Mouse (Mus musculus): ENCODE measurements around the gene Bloc1s4.

Bloc1s4 gene

DNA sequence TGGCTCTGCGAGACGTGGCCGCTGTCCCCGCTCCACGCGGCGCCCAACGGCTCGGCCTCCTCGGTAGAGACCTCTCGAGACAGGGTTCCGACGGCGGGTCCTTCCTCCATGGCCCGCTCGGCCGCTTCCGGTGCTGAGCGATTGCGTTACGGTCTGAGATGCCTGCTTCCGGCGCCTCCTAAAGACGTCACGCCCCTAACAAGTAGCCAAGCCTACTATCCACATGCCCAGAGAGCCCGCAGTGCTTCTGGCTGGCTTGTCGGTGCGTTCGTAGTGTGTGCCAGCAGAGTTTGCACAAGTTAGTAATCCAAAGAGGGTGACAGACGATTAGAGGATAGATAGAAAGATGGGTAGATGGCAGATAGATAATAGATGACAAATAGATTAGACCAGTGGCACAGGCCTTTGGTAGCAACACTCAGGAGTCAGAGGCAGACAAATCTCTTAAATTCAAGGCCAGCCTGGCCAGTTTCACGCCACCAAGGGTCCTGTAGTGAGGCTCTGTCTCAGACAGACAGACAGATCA is at the start of gene Bloc1s4:
TSS of gene Bloc1s4 (minus strand) at position 115 of the 526 bp plus-strand sequence.
- DNase-seq (ENCODE audit: low spot score) = peak; percentile 94

DNA sequence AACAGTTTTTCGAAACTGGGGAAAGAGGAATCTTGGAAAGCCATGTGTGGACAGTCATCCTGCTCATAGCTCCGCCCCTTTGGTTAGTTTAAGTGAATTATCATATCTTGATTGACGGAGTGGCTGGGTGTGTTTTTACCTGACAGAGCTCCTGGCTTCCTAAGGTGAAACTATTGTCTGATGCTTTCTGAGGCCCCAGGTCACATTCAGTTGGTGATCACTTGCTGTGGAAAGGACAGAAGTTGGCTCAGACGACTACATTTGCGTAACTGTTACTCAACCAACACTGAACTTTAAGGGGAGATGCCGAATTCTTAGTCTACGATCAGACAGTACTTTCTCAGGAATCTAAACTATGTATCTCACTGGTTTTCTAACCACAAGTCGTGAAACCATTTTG is 48.8 kb upstream of the Bloc1s4 start:
- DNase-seq (ENCODE audit: low spot score) = peak; percentile 62

DNA sequence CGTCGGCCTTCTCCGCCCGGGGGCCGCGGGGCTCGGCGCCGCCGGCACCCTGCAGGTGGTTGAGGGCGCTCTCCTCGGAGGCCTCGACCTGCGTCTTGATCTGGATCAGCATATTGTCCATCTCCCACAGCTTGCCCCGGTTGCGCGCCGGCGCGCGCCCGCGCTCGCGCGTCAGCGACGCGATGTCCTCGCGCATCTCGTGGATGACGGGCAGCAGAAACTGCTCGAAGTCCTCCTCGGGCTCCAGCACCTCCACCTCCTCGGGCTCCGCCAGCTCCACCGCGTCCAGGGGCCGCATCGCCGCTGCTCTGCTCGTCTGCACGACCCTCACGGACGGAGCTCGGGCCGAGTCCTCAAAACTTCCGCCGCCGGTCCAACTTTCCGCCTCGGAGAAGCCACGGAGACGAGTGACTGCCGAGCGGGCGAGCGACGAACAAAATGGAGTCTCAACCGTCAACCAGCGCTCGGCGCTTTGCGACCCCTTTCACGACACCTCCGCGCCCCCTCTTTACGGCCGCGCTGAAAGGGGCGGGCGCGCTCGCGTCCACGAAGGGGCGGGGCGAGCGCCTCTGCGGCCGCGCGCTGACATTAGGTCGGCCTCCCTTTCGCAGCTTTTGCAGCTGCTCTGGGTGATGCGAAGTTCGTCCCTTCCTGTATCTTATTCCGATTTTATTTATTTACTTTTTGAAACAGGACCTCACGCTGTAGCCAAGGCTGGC is 48.0 kb upstream of the Bloc1s4 start, which contains the start of gene Mrfap1:
TSS of gene Mrfap1 (minus strand) at position 477 of the 719 bp plus-strand sequence.
- DNase-seq (ENCODE audit: low spot score) = peak; percentile 94

DNA sequence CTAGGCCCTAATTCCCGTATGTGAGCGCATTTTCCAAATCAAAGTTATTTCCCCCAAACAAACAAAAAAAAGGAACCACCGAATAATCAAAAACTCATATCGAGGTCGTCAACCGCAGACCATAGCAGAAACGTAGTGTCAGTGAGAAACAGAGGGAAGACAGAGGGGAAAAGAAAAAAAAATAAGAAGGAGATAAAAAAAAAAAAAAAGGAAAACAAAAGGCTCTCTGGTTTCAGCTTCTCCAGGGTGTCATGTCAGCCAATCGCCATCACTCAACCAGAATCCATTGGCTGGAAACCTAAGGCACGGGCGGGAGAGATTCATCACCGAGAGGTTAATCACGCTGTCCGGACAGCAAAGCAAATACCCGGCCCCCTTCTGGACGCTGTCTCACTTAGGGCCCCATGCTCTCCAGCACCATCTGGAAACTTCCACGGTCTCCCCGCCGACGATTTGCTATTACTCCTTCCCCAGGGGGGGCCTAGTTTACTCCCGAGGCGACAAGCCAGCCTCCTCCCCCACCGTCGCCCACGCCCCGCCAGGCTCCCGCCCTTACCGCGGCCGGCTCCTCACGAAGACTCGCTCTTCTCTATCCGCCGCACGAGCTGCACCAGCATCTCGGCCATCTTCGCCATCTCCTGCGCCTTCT is 47.3 kb upstream of the Bloc1s4 start:
- DNase-seq (ENCODE audit: low spot score) = peak; percentile 73

DNA sequence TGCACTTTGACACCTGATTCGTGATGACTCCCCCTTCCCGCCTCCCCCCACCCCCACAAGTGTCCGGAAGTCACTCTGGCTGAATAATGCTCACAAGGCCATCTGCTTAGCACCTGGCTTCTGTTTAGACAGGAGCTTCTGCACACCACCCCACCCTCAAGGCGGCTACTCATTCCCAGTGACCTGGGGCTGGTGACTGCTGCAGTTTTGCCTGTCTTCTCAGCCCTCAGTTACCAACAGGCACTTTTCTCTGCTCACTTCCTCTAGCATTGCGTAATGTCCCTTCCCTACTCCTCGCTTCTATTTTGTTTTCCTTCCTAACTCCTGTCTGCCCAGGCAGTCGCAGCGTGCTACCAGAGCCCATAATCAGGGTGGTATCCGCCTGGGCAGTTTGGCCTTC is 43.4 kb upstream of the Bloc1s4 start:
- peak; percentile 28 for DNase-seq (ENCODE audit: low spot score)

DNA sequence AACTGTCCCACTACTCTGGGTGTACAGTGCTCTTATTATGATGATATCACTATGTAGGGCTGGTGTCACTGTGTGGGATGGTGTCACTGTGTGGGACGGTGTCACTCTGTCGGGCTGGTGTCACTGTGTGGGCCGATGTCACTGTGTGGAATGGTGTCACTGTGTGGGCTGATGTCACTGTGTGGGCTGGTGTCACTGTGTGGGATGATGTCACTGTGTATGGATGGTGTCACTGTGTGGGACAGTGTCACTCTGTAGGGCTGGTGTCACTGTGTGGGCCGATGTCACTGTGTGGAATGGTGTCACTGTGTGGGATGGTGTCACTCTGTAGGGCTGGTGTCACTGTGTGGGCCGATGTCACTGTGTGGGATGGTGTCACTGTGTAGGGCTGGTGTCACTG is 37.6 kb upstream of the Bloc1s4 start:
- DNase-seq (ENCODE audit: low spot score) = no peak

DNA sequence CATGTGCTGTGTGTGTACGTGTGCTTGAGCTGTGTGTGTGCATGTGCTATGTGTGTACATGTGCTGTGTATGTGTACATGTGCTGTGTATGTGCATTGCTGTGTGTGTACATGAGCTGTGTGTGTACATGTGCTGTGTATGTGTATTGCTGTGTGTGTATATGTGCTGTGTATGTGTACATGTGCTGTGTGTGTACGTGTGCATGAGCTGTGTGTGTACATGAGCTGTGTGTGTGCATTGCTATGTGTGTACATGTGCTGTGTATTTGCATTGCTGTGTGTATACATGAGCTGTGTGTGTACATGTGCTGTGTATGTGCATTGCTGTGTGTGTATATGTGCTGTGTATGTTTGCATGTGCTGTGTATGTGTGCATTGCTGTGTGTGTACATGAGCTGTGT is 31.1 kb upstream of the Bloc1s4 start:
- DNase-seq (ENCODE audit: low spot score) = no peak

DNA sequence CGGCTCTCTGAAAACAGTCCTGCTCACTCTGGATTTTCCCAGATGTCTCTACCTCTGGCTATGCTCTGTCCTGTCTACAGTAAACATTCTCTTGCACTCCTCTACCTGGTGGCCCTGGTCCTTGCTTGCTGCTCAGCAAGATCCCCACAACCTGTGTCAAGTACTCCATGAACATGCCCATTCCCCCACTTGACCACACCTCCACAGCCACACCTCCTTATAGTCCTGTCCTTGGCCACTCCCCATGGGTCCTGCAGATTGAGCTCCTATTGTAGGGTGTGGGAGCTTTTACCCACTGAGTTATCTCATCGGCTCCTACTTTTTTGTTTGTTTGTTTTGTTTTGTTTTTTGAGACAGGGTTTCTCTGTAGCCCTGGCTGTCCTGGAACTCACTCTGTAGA is 30.5 kb upstream of the Bloc1s4 start:
- no peak for DNase-seq (ENCODE audit: low spot score)

DNA sequence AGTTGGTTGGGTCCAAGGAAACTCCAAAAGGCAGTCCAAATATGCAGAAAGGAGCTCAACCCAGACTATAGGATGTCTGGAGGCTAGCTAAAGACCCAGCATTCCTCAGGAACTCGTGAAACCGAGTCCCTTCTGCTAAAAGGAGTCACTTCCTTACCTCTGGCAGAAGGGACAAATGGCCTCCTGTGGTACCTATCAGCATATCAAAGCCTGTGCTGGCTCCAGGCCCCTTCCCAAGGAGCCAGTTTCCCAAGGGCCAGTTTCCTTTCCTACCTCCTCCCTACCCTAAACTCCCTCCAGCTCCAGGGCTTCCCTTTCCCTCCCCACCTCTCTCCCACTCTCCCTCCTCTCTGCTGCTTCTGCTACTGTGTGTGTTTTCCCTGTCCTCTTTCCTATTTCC is 28.7 kb upstream of the Bloc1s4 start:
- DNase-seq (ENCODE audit: low spot score) = no peak

DNA sequence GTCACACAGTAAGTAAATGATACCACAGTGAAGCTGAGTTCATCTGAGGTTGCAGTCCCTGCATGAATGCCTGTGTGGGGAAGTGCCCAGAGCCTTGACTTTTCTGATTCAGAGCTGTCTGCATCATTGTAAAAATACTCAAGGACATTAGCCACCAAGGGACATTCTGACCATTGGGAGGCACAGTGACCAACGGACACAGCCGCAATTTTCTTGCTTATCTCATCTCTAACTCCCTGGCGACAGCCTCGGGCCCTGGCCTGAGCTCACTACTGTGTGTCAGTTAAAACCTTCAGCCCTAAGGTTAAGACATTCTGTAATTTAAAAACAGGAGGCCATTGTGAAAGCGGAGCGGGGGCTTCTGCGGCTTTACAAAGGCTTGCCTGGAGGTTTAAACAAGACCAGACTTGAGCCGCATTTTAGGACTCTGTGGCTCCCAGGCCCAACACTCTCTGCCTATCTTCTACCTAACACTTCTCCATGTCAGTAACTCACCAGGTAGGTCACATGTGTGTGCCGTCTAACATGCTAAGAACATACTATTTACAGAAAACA is 27.6 kb upstream of the Bloc1s4 start:
- DNase-seq (ENCODE audit: low spot score) = no peak

DNA sequence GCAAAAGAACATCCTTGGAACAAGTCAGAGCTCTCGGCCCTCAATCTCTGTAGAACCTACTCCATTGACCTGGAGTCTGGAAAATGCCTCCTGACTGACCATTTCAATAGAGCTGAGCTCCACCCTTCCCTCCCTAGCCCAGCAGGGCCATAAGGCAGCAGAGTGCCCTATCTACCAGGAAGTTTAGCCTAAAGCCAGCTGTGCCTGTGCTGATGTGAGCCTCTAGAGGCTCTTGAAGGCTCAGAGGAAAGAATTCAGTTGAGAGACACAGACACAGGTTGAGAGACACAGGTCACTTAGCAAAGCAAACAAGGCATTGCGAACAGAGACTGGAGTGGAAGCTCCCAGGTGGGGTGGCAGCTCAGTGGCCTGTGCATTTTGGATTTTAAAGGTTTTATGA is 26.9 kb upstream of the Bloc1s4 start:
- DNase-seq (ENCODE audit: low spot score) = no peak

DNA sequence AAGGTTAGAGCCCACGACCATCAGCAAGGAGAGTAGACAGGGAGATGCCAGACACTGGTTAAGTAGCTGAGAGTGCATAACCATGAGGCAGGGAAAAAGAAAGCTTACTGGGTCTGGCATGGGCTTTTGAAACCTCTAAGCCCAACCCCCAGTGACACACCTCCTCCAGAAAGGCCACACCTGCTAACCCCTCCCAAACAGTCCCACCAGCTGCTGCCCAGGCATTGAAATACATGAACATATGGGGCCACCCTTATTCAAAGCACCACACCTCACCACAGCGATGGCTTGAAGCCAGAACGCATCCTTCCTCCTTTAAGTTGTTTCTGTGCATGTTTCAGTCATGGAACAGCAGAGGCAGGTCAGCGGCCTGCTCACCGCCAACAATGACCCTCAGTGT is 24.1 kb upstream of the Bloc1s4 start:
- DNase-seq (ENCODE audit: low spot score) = no peak

DNA sequence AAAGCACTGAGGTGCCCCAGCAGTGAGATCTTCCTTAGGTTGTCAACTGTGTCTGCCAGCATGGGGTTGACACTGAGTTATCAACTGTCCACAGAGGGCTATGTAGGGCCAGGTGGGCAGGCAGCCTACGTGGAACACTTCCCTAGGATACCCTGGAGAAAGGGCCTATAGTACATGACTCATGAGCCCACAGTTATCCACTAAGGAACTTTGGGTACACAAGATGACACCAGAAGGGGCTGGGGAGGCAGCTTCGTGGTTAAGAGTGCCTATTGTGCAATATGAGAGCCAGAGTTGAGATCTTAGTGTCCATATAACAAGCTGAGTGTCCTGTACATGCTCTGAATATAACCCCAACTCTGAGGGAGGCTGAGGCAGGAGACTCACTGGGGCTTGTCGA is 21.2 kb upstream of the Bloc1s4 start:
- DNase-seq (ENCODE audit: low spot score) = no peak

DNA sequence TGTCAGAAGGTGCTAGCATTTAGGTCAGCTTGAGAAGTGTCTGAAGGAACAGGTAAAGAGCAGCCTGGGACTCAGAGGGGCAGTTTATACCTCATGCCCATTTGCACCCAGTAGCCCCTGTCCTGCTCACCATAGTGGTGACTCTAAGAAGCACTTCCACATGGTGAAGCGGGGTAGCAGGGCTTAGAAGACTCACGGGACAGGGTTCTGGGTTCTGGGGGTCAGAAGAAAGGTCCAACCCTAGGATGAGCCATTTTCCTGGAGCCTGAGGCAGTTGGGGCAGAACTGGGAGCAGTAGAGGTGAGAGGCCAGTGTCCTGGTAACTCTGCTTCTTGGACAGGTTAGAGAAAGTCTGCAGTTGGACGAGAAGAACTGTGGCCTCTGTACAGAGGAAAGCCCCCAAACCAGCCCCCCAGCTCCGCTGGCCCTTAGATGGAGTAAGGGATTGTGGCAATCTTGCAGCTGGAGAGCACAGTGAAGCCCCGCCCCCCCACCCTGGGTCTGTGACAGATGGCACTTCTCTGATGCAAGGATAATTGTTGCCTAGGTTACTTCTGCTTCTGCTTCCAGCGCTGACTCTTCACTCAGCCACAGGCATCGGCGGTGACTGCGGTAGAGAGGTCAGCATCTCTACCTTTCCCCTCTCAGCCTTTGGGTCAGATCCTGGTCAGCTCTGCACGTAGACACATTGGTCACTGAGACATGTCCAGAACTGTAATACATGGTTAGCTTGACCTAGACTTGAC is 18.7 kb upstream of the Bloc1s4 start:
- no peak for DNase-seq (ENCODE audit: low spot score)

DNA sequence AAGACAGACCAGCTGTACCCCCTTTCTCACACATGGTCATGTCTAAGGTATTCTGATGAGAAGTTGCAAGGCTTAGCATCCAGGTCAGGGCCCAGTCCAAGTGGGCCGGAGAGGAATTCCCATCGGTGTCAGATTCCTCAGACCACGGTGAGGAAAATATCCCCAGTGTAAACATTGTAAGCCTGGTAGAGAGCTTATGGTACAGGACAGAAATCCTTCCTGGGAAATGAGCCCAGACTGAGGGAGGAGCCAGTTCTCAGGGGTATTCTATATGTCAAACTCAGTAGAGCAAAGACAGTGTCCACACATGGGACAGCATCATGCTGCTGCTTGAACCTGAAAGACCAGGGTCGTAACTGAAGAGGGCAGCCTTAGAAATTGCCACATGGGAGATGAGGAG is 11.4 kb upstream of the Bloc1s4 start:
- no peak for DNase-seq (ENCODE audit: low spot score)

DNA sequence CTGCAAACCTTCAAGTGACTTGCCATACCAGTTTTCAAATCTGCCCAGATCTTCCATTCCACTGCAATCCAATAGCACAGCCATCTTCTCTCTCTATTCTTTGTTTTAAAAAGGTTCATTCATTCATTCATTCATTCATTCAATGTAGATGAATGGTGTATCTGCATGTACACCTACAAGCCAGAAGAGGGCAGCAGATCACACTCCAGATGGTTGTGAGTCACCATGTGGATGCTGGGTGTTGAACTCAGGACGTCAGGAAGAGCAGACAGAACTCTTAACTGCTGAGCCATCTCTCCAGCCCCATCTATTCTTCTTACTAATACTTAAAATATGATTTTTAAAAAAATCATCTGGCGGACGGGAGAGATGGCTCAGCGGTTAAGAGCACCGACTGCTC is 8.6 kb upstream of the Bloc1s4 start:
- DNase-seq (ENCODE audit: low spot score) = peak; percentile 17

DNA sequence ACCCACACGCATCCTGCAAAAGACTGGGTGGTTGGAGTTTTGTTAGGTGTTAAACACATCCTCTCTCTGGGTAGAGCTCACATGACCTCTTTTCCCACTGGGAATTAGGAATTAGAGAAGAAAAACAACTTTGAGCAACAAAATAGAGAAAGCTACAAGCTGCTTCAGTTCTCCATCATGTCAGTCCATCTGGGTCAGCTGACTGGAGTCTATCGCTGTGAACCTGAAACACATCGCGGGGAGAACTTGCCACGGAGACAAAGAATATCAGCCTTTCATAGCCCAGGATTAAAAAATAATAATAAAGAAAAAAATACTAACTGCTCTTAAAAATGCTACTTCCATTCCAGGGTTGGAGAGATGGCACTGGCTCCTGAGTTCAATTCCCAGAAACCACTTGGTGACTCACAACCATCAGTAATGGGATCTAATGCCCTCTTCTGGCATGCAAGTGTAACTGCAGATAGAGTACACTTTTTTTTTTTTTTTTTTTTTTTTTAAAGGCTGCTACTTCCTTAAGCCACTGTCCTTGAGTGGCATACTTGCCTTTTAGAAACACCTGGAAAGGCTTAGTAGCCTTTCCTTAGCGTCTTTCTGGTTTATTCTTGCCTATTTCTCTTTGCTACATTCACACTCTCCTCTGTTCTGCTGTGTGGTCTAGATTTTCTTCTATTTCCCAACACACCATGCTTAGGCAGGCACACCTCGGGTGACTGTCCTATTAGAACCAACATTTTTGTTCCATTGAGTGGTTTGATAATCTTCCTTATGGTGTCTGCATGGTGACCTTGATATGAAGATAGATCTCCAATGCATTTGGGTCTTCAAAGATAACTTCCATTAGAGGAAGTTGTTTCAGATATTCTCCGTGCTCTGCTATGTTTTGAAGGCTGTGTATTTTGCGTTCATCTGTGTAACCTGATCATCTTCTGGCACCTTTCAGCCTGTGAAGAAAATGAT is 1.9 kb upstream of the Bloc1s4 start:
- no peak for DNase-seq (ENCODE audit: low spot score)

DNA sequence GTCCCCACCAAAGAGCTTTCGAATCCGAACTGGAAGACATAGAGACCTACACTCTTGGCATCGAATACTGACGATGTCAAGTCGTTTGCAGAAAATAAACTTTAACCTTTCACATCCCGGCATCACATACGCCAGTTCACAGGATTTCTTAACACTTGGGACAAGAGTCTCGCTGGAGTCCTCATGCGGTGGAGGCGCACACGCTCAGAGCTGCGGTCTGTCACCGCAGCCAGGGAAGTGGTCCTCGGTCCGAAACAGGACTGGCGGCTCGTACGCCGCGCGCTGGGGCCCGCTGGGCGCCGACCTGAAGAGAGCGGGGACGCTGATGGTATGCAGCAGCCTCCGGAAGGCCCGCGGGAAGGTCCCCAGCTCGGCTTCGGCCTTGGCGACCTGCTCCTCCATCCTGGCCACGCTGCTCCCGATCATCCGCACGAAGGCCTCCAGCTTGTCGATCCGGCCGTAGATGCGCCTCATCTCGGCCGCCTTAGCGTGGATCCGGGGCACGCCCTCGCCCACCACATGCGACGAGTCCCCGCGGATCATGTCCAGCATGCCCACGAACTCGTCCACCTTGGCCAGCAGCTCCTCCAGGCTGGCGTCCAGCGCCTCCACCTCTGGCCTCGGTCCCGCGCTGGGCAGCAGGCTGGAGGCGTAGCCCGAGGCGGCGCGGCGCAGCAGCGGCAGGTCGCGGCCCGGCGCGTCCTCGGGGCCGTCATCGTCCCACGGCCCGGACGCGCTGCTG is 485 bp downstream of the Bloc1s4 start:
- DNase-seq (ENCODE audit: low spot score) = no peak

DNA sequence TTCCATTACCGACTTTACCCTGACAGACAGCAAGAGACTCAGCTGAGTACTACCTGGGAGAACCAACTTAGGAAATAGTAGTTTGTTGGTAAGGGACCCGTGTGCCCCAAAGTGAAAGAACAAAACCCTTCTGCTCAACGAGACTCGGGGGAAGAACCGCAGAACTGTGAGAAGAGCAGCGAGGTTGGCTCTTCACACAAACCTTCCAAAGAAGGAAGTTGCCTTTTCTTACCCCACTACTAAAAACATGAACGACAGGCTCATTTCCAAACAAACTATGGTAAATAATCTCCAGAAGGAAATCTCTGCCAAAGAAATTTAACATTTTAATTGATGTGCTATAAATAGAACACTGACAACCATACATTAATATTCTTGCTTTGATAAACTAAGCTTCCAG is 1.4 kb downstream of the Bloc1s4 start:
- no peak for DNase-seq (ENCODE audit: low spot score)

DNA sequence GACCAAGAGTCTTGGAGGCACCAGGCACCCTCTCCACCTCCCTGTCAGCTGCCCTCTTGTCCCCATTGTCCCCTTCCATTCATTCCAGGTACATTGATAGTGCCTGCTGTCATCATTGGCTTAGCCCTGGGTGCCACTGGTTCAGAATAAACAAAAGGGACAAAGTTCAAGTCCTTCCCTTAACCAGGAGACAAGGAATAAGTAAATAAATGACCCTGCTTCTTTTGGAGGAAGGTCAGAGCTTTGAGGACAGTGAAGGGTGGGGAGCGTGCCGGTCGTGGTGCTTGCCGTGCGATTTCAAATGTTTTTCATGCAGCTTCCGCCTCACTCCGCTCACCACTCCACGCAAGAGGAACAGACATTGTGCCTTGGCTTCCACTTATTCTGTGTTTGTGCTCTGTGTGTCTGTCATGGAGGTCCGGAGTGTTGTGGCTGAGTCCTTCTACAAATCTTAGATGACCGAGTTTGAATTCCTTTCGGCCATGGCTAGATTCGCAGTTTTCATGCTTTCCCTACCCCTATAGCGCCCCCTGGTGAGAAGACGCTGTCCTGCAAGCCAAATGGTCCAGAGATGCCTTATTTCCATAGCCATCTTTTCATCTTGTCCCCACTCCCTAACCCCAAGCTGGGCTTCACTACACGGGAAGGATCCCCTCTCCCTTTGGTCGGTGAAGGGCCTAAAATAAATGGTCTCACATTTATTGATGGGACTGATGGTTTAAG is 6.2 kb downstream of the Bloc1s4 start:
- peak; percentile 88 for DNase-seq (ENCODE audit: low spot score)

Measured in adipocyte (in vitro differentiated cells).